Mouse (Mus musculus): ENCODE data around the gene Lypd6. TPM values are rescaled to one million over a fixed set of nuclear protein-coding genes. Genes with fewer than 3 reads are reported as not detected.

Lypd6 gene
- polyA plus RNA-seq, 1 experiment from 2014 or later, result 1.7 TPM

DNA sequence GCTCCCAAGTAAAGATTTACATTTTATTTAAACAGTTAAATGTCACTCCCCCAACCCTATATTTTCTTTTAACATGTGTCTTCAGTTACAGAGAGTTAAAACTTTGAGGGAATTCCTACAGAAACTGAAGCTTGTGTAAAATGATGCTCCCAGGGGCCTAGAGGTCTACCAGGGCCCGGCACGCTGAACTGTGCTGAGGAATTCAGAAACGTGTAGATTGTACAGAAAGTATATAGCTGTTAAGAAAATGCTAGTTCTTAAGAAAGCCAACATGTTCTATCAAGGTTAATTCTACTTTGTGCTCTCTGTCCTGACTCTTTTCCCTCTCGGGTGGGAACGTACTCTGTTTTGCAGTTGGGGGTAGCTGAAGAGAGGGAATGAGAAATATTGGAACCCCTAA lies 57.1 kb downstream of the Lypd6 start:
- Histone ChIP-seq H3K4me1 (replicated peaks; ENCODE audit: control insufficient read depth, insufficient read depth, low read length) (no peaks in the 10 kb centered on the region), H3K4me3 (ENCODE audit: low read length) (no peak overlapping the region), H3K4me2 (ENCODE audit: low read depth, low read length) (no peak overlapping the region), H3K27ac (ENCODE audit: low read length) (no peak overlapping the region), H3K9ac (ENCODE audit: low read length) (no peak overlapping the region), H3K27me3 (ENCODE audit: control insufficient read depth, insufficient read depth, low read depth, low read length) (no peaks in the 10 kb centered on the region), H3K36me3 (ENCODE audit: control insufficient read depth, insufficient read depth, low read length) (no peaks in the 10 kb centered on the region), H3K9me3 (ENCODE audit: control insufficient read depth, low read length) (no peaks in the 10 kb centered on the region)
- WGBS, result 81% methylated on average over 5 of the region's 5 CpGs
- no peak for ATAC-seq (ENCODE audit: low read depth)

DNA sequence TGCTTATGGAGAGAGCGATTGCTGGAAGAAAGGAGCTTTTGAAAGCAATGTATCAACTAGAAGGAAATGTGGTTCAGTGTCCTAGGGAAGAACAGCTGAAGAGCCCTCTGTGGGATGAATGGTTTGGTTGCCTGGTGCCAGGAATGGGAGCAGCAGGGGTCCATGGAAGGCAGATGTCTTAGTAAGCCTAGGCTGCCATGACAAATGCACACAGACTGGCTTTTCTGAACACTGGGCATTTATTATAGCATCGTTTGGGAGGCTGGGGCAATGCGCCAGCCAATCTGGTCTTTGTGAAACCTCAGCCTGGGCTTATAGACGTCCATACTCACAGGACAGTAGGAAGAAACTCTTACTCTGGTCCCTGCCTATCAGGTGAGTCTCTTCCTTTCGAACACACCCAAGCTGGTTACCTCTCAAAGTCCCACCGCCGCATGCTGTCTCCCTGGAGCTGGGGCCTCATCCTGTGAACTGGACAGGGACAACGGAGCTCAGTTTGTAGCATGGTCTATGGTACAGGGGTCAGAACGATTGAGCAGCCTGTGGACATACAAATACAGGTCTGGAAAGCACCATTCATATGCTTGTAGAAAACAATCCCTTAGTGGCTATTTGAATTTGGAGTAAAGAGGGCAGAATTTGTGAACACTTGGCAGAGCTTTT lies 61.4 kb downstream of the Lypd6 start:
- no peak for ATAC-seq (ENCODE audit: low read depth)
- Histone ChIP-seq H3K4me2 (ENCODE audit: low read depth, low read length) (no peak overlapping the region), H3K36me3 (ENCODE audit: control insufficient read depth, insufficient read depth, low read length) (no peaks in the 10 kb centered on the region), H3K4me1 (replicated peaks; ENCODE audit: control insufficient read depth, insufficient read depth, low read length) (no peaks in the 10 kb centered on the region), H3K9ac (ENCODE audit: low read length) (no peak overlapping the region), H3K4me3 (ENCODE audit: low read length) (no peak overlapping the region), H3K9me3 (ENCODE audit: control insufficient read depth, low read length) (no peaks in the 10 kb centered on the region), H3K27me3 (ENCODE audit: control insufficient read depth, insufficient read depth, low read depth, low read length) (no peaks in the 10 kb centered on the region), H3K27ac (ENCODE audit: low read length) (no peak overlapping the region)
- WGBS, result 80% methylated on average over 9 of the region's 9 CpGs

DNA sequence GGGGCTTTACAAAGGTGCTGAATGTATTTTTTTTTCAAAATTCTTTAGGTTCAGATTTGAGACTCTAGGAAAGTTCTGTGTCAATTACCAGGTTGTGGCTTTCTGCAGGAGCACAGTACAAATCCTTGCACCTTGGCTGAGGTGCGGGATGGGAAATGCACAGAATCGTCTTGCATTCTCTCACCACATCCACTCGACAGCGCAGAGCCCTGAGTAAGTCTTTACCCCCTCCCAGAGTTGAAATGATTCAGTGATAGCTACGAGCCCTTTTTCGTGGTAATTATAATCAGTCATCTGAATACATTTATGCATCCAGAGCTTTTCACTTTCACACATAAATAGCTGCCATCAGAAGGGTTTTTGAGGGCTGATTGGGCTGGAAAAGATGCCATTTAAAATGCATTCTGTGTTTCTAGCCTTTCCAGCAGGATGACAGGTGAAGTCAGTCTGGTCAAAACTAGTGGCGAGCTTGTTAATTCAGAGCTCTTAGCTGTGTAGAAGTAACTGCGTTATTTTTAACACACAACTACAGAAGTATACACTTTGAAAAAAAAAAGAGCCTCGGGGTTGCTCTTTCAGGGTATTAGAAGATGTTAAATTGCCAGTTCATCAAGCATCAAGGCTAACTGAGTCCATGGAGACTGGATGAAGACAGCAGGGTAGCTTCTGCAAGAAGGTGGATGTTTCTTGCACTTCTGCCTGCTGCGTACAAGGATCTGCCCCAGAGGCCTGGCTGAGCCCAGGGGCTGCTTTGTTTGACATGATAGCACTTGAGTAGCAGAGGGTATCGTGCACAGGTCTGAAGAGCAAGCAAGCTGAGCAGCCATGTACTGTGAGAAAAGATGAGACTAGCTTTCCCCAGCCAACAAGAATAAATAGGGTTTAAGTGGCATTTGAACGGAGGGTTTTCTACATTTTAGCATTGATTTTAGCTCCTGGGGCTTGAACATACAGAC lies 62.4 kb downstream of the Lypd6 start:
- H3K36me3 ChIP-seq (ENCODE audit: control insufficient read depth, insufficient read depth, low read length), result no peaks in the 10 kb centered on the region
- no peaks in the 10 kb centered on the region for H3K27me3 ChIP-seq (ENCODE audit: control insufficient read depth, insufficient read depth, low read depth, low read length)
- no peaks in the 10 kb centered on the region for H3K9me3 ChIP-seq (ENCODE audit: control insufficient read depth, low read length)
- no peak for ATAC-seq (ENCODE audit: low read depth)
- H3K27ac ChIP-seq (ENCODE audit: low read length), result no peak overlapping the region
- no peak overlapping the region for H3K4me2 ChIP-seq (ENCODE audit: low read depth, low read length)
- no peak overlapping the region for H3K4me3 ChIP-seq (ENCODE audit: low read length)
- no peak overlapping the region for H3K9ac ChIP-seq (ENCODE audit: low read length)
- no peaks in the 10 kb centered on the region for H3K4me1 ChIP-seq (replicated peaks; ENCODE audit: control insufficient read depth, insufficient read depth, low read length)
- 72% methylated on average over 12 of the region's 12 CpGs for WGBS

DNA sequence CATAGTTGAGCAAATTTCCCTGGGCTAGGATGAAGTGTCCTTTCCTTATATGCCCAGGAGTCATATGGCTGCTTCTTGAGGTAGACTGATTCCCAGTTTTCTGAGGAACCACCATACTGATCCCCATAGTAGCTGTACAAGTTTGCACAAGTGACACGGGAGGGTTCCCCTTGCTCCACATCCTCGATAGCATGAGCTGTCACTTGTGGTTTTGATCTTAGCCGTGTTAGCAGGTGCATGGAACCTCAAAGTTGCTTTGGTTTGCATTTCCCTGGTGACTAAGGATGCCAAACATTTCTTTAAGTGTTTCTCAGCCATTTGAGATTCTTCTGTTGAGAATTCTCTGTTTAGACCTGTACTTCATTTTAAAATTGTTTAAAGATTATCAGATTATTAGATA lies 64.4 kb downstream of the Lypd6 start:
- Histone ChIP-seq H3K27me3 (ENCODE audit: control insufficient read depth, insufficient read depth, low read depth, low read length) (no peaks in the 10 kb centered on the region), H3K4me2 (ENCODE audit: low read depth, low read length) (no peak overlapping the region), H3K27ac (ENCODE audit: low read length) (no peak overlapping the region), H3K4me1 (replicated peaks; ENCODE audit: control insufficient read depth, insufficient read depth, low read length) (no peaks in the 10 kb centered on the region), H3K9me3 (ENCODE audit: control insufficient read depth, low read length) (no peaks in the 10 kb centered on the region), H3K36me3 (ENCODE audit: control insufficient read depth, insufficient read depth, low read length) (no peaks in the 10 kb centered on the region), H3K9ac (ENCODE audit: low read length) (no peak overlapping the region), H3K4me3 (ENCODE audit: low read length) (no peak overlapping the region)
- WGBS, result 80% methylated on average over 3 of the region's 3 CpGs
- ATAC-seq (ENCODE audit: low read depth), result no peak

DNA sequence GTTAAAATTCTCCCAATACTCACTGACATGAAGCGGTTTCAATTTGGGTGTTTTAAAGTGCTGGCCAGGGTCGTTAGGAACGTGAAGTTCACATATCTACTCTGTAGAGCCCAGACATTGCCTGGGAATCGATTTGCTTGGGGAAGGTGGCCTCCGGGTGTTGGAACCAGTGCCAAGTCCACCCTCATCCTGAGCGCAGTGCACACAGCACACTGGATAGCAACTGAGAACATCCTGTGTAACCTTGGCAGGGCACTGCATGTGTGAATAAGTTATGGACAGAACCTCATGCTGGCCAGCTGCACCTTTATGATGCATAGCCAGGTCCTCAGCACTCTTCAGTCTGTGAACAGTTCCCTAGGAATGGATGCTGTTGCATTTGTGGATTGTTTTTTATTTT lies 77.4 kb downstream of the Lypd6 start:
- WGBS, result 69% methylated on average over 6 of the region's 6 CpGs
- Histone ChIP-seq H3K4me3 (ENCODE audit: low read length) (no peak overlapping the region), H3K4me2 (ENCODE audit: low read depth, low read length) (no peak overlapping the region), H3K27ac (ENCODE audit: low read length) (no peak overlapping the region), H3K27me3 (ENCODE audit: control insufficient read depth, insufficient read depth, low read depth, low read length) (no peaks in the 10 kb centered on the region), H3K4me1 (replicated peaks; ENCODE audit: control insufficient read depth, insufficient read depth, low read length) (no peaks in the 10 kb centered on the region), H3K9ac (ENCODE audit: low read length) (no peak overlapping the region), H3K9me3 (ENCODE audit: control insufficient read depth, low read length) (no peaks in the 10 kb centered on the region), H3K36me3 (ENCODE audit: control insufficient read depth, insufficient read depth, low read length) (no peaks in the 10 kb centered on the region)
- no peak for ATAC-seq (ENCODE audit: low read depth)

DNA sequence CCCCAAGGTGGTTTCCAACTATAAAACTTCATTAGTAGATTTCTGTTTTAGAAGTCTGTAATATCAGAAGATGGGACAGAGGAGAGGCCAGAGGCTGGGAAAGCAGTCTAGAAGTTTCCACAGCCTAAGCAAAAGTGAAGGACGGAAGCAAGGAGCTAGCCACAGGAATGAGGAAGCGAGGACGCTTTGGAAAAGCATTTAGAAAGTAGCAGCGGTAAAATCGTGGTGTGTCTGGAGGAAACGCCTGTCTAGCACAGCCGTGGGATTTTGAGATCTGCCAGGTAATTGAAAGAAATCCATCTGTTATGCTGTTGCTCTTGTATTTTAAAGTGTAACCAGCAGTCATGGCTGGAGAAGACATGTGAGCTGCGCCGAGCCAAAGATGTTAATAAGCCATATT lies 81.1 kb downstream of the Lypd6 start:
- Histone ChIP-seq H3K4me3 (ENCODE audit: low read length) (no peak overlapping the region), H3K4me2 (ENCODE audit: low read depth, low read length) (no peak overlapping the region), H3K4me1 (replicated peaks; ENCODE audit: control insufficient read depth, insufficient read depth, low read length) (no peaks in the 10 kb centered on the region), H3K27ac (ENCODE audit: low read length) (no peak overlapping the region), H3K27me3 (ENCODE audit: control insufficient read depth, insufficient read depth, low read depth, low read length) (no peaks in the 10 kb centered on the region), H3K36me3 (ENCODE audit: control insufficient read depth, insufficient read depth, low read length) (no peaks in the 10 kb centered on the region), H3K9me3 (ENCODE audit: control insufficient read depth, low read length) (no peaks in the 10 kb centered on the region), H3K9ac (ENCODE audit: low read length) (no peak overlapping the region)
- ATAC-seq (ENCODE audit: low read depth), result no peak
- 67% methylated on average over 9 of the region's 9 CpGs for WGBS

DNA sequence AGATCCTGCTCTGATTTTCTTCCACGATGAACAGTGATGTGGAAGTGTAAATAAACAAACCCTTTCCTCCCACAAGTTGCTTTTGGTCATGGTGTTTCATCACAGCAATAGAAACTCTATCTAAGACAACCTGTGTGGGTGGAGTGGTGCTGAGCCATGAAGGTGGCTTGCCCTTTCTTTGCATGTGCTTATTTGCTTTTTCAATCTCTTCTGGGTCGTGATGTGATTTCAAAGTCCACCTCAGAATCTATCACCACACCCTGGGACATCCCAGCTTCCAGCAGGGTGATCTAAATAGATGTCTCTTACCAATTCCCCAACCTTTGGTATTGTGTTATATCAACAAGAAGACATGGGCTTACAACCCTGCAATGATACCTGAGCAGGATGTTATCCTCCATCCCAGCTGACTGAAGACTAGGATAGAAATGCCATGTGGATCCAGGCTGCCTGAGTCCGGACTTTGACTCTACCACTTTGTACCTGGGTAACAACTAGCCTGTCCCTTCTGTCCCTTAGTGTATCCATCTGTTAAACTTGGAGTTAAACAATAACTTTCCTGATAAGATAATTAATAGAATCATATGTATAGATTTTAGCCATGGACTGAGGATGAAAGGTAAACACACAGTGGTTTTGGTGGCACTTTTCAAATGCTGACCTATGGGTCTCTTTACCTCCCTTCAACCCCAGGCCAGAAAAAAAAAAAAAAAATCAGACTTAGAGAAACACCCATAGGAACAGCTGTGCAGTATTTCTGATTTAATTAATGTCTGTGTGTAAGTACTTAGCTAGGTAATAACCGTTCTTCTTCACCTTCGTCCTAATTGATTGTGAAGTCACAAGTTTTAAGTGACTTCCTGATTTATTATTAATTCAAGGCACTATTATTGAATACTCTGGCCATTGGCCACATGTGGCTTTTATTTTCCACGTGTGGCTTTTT lies 83.3 kb downstream of the Lypd6 start:
- no peak overlapping the region for H3K9ac ChIP-seq (ENCODE audit: low read length)
- no peak overlapping the region for H3K27ac ChIP-seq (ENCODE audit: low read length)
- H3K4me3 ChIP-seq (ENCODE audit: low read length), result no peak overlapping the region
- ATAC-seq (ENCODE audit: low read depth), result no peak
- no peak overlapping the region for H3K4me2 ChIP-seq (ENCODE audit: low read depth, low read length)
- H3K36me3 ChIP-seq (ENCODE audit: control insufficient read depth, insufficient read depth, low read length), result no peaks in the 10 kb centered on the region
- H3K4me1 ChIP-seq (replicated peaks; ENCODE audit: control insufficient read depth, insufficient read depth, low read length), result no peaks in the 10 kb centered on the region
- 56% methylated on average over 6 of the region's 6 CpGs for WGBS
- no peaks in the 10 kb centered on the region for H3K9me3 ChIP-seq (ENCODE audit: control insufficient read depth, low read length)
- no peaks in the 10 kb centered on the region for H3K27me3 ChIP-seq (ENCODE audit: control insufficient read depth, insufficient read depth, low read depth, low read length)

DNA sequence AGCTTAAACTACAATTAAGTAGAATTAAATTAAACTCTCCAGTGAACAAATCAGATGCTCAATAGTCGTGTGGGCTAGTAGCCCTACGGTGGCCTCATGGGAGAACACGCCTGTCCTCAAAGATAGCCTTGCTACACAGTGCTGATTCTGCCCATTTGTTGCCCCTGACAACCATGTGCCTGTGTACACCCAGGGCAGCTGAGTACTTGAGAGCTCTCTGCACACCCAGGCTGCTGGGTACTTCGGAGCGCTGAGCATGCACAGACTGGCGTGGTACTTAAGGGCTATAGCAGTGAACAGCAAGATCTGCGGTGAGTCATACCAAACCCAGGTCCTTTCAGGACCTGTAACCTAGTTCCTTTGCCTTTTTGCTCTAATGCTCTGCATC lies 84.0 kb downstream of the Lypd6 start:
- peak; percentile 96 for ATAC-seq (ENCODE audit: low read depth)
- Histone ChIP-seq H3K9me3 (ENCODE audit: control insufficient read depth, low read length) (no peaks in the 10 kb centered on the region), H3K4me1 (replicated peaks; ENCODE audit: control insufficient read depth, insufficient read depth, low read length) (no peaks in the 10 kb centered on the region), H3K27ac (ENCODE audit: low read length) (no peak overlapping the region), H3K9ac (ENCODE audit: low read length) (no peak overlapping the region), H3K4me3 (ENCODE audit: low read length) (no peak overlapping the region), H3K27me3 (ENCODE audit: control insufficient read depth, insufficient read depth, low read depth, low read length) (no peaks in the 10 kb centered on the region), H3K4me2 (ENCODE audit: low read depth, low read length) (no peak overlapping the region), H3K36me3 (ENCODE audit: control insufficient read depth, insufficient read depth, low read length) (no peaks in the 10 kb centered on the region)
- 52% methylated on average over 7 of the region's 7 CpGs for WGBS

DNA sequence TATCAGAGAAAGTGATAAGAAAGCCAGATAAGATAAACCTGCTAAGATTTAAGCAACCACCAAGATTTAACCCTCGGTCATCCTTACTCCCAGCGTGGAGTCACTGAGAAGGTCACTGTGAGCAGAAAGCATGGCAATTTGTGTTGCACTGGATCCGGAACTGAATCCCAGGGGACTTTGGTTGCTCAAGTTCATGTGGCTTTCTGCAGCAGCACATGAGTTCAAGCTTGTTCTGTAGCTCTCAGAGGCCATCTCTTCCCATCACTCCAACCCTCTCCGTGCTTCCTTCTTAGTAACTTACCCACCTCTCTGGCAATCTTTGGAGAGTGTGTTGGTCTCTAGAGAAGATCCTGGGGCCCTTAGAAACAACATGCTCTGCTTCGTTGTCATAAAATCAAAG lies 84.6 kb downstream of the Lypd6 start:
- no peak overlapping the region for H3K4me3 ChIP-seq (ENCODE audit: low read length)
- no peak overlapping the region for H3K4me2 ChIP-seq (ENCODE audit: low read depth, low read length)
- 68% methylated on average over 5 of the region's 5 CpGs for WGBS
- no peaks in the 10 kb centered on the region for H3K4me1 ChIP-seq (replicated peaks; ENCODE audit: control insufficient read depth, insufficient read depth, low read length)
- no peaks in the 10 kb centered on the region for H3K9me3 ChIP-seq (ENCODE audit: control insufficient read depth, low read length)
- no peak overlapping the region for H3K9ac ChIP-seq (ENCODE audit: low read length)
- no peak for ATAC-seq (ENCODE audit: low read depth)
- H3K27ac ChIP-seq (ENCODE audit: low read length), result no peak overlapping the region
- no peaks in the 10 kb centered on the region for H3K36me3 ChIP-seq (ENCODE audit: control insufficient read depth, insufficient read depth, low read length)
- H3K27me3 ChIP-seq (ENCODE audit: control insufficient read depth, insufficient read depth, low read depth, low read length), result no peaks in the 10 kb centered on the region
